8 mouse cellular contexts compared by ENCODE assay signal in genomic region chr3:96629729-96630600, GRCm38 (mm10). TPM values are rescaled to one million over a fixed set of nuclear protein-coding genes. Genes with fewer than 3 reads are reported as not detected.
DNase-seq lines count a peak whose midpoint lies in the region; ATAC-seq lines count a peak whose summit lies in the region.

Gene Rbm8a (plus strand): TSS chr3:96629933.

- peak; percentile 97 for ATAC-seq in megakaryocyte progenitor cell, adult 5-6 weeks (replicated peaks; ENCODE audit: poor library complexity)

- DNase-seq in adipocyte (ENCODE audit: low spot score) = peak; percentile 98
- peak; percentile 100 for DNase-seq in embryo, embryonic 10 days (ENCODE audit: low spot score)
- peak; percentile 94 for DNase-seq in gastrocnemius, postnatal 10 days
- peak; percentile 99 for DNase-seq in induced T-regulatory cell, adult 2 months (ENCODE audit: low read depth)
- DNase-seq in left cerebral cortex, adult 9 months (ENCODE audit: low spot score in 2 of 2) = peak; percentile 88 to 98
- DNase-seq in right cerebral cortex, postnatal 14 days = peak; percentile 95
- DNase-seq in urinary bladder, postnatal 36 days (ENCODE audit: low spot score in 2 of 2) = peak; percentile 94 to 95

RNA-seq across cellular contexts. Expression of gene Rbm8a, which starts in this region (rescaled TPM):
- total RNA-seq in gastrocnemius, postnatal 10 days (2021) = 10 to 100 TPM; 57.0 to 65.1 TPM
- 116 and 119 TPM in 2 replicates for total RNA-seq in megakaryocyte progenitor cell, adult 5-6 weeks (2015)
- 58.2 and 64.5 TPM in 2 replicates for total RNA-seq in megakaryocyte progenitor cell, adult 5-6 weeks (2017)

Comparison
In these comparisons a context has a peak if more than half of its experiments do, and no peak if none do; other contexts are left out.
1. Peak in every context shown above with its lines: DNase-seq and ATAC-seq.